Mouse (Mus musculus) intestine, postnatal 0 days (tissue): ENCODE measurements around the gene Cyth4. TPM values are rescaled to one million over a fixed set of nuclear protein-coding genes. Genes with fewer than 3 reads are reported as not detected.

ENCODE experiments used
- ATAC-seq: fragments of 200-750 bp; cut with Nextera tagmentation; 2 replicates; pipeline ENCODE4 v1.8.0; 2017; ENCODE audit warnings: mild to moderate bottlenecking, moderate TSS enrichment, moderate library complexity
- H3K27ac ChIP-seq: fragments of 300-500 bp; sonication (generic); 2 replicates; pipeline ENCODE4 v1.5.1; 2014; ENCODE audit warnings: mild to moderate bottlenecking, low read depth, low read length, moderate library complexity
- H3K27me3 ChIP-seq: fragments of 300-500 bp; sonication (generic); replicated peaks from 2 replicates; pipeline ENCODE4 v1.6.1; 2014; ENCODE audit warnings: low read length, mixed read lengths; ENCODE audit not compliant: control insufficient read depth, insufficient read depth
- H3K36me3 ChIP-seq: fragments of 300-500 bp; sonication (generic); 2 replicates; pipeline ENCODE4 v1.6.1; 2014; ENCODE audit warnings: mild to moderate bottlenecking, moderate library complexity; ENCODE audit not compliant: control insufficient read depth, insufficient read depth
- H3K4me1 ChIP-seq: fragments of 300-500 bp; sonication (generic); replicated peaks from 2 replicates; pipeline ENCODE4 v1.6.1; 2014; ENCODE audit warnings: antibody characterized with exemption, low read length, mixed read lengths; ENCODE audit not compliant: control insufficient read depth, insufficient read depth
- H3K4me2 ChIP-seq: fragments of 300-500 bp; sonication (generic); replicated peaks from 2 replicates; pipeline ENCODE4 v1.6.1; 2014; ENCODE audit warnings: low read depth, mild to moderate bottlenecking, moderate library complexity
- H3K4me3 ChIP-seq: fragments of 300-500 bp; sonication (generic); 2 replicates; pipeline ENCODE4 v1.5.1; 2014; ENCODE audit warnings: low read depth, low read length
- H3K9ac ChIP-seq: fragments of 300-500 bp; sonication (generic); 2 replicates; pipeline ENCODE4 v1.6.1; 2014; ENCODE audit warnings: mild to moderate bottlenecking, low read depth, low read length
- H3K9me3 ChIP-seq: fragments of 300-500 bp; sonication (generic); 2 replicates; pipeline ENCODE4 v1.6.1; 2016; ENCODE audit warnings: mixed run types; ENCODE audit not compliant: control insufficient read depth
- CTCF ChIP-seq: sonication (generic); IDR thresholded peaks from 2 replicates; pipeline ENCODE4 v1.5.1; 2016; ENCODE audit warnings: low read depth, mild to moderate bottlenecking, control low read depth, antibody characterized with exemption, moderate library complexity
- WGBS: fragments of 180-500 bp; shearing (Covaris S2); extraction: QIAGEN DNeasy Blood & Tissue Kit; methylation state at CpG from one replicate; pipeline ENCODE4 v1.1.7; 2014; 5-methylcytosine and 5-hydroxymethylcytosine counted together
- polyA plus RNA-seq: library from polyadenylated mRNA; unstranded; fragments of >200 nt; fragmentation: Nextera tagmentation; extraction: Ambion mirVana; gene quantifications from 2 replicates; pipeline ENCODE4 v1.2.1, GENCODE M21; 2015

Cyth4 gene
- polyA plus RNA-seq, 1 experiment from 2014 or later: 2.5 TPM

GRCm38 (mm10) chr15:78623426-78623825 lies 26.6 kb downstream of the Cyth4 start:
- WGBS: 9% methylated on average over 5 of the region's 5 CpGs
- Histone ChIP-seq H3K36me3 (no peaks in the 10 kb centered on the region), H3K4me1 (no peaks in the 10 kb centered on the region), H3K27ac (no peak overlapping the region), H3K4me3 (no peak overlapping the region), H3K9me3 (no peaks in the 10 kb centered on the region), H3K9ac (no peak overlapping the region), H3K27me3 (no peaks in the 10 kb centered on the region), H3K4me2 (no peak overlapping the region)
- ATAC-seq: no peak
- TF ChIP-seq CTCF: peak; percentile 95

GRCm38 (mm10) chr15:78624431-78624950 lies 27.6 kb downstream of the Cyth4 start:
- no peaks in the 10 kb centered on the region for H3K27me3 ChIP-seq
- H3K4me3 ChIP-seq: no peak overlapping the region
- ATAC-seq: peak; percentile 39
- no peaks in the 10 kb centered on the region for H3K4me1 ChIP-seq
- H3K9ac ChIP-seq: no peak overlapping the region
- H3K36me3 ChIP-seq: no peaks in the 10 kb centered on the region
- no peaks in the 10 kb centered on the region for H3K9me3 ChIP-seq
- WGBS: 47% methylated on average over 13 of the region's 13 CpGs
- no peak overlapping the region for H3K4me2 ChIP-seq
- TF ChIP-seq CTCF: no peak
- H3K27ac ChIP-seq: no peak overlapping the region

GRCm38 (mm10) chr15:78624961-78625360 lies 28.1 kb downstream of the Cyth4 start:
- H3K4me3 ChIP-seq: no peak overlapping the region
- H3K4me2 ChIP-seq: no peak overlapping the region
- WGBS: 63% methylated on average over 3 of the region's 3 CpGs
- no peak overlapping the region for H3K9ac ChIP-seq
- no peaks in the 10 kb centered on the region for H3K27me3 ChIP-seq
- no peak for ATAC-seq
- no peaks in the 10 kb centered on the region for H3K4me1 ChIP-seq
- H3K36me3 ChIP-seq: no peaks in the 10 kb centered on the region
- no peak overlapping the region for H3K27ac ChIP-seq
- no peaks in the 10 kb centered on the region for H3K9me3 ChIP-seq
- no peak for TF ChIP-seq CTCF

GRCm38 (mm10) chr15:78626285-78626684 lies 29.4 kb downstream of the Cyth4 start:
- no peaks in the 10 kb centered on the region for H3K36me3 ChIP-seq
- 87% methylated on average over 13 of the region's 13 CpGs for WGBS

GRCm38 (mm10) chr15:78632387-78632786 lies 35.5 kb downstream of the Cyth4 start:
- no peak overlapping the region for H3K4me3 ChIP-seq
- ATAC-seq: no peak
- no peak overlapping the region for H3K9ac ChIP-seq
- H3K4me2 ChIP-seq: no peak overlapping the region
- no peaks in the 10 kb centered on the region for H3K36me3 ChIP-seq
- no peaks in the 10 kb centered on the region for H3K9me3 ChIP-seq
- H3K27me3 ChIP-seq: no peaks in the 10 kb centered on the region
- TF ChIP-seq CTCF: no peak
- WGBS: 62% methylated on average over 2 of the region's 2 CpGs
- no peak overlapping the region for H3K27ac ChIP-seq
- no peaks in the 10 kb centered on the region for H3K4me1 ChIP-seq

More at GRCm38 (mm10) chr15:78626285-78626684, 29.4 kb downstream of the Cyth4 start:
- no peak overlapping the region for H3K4me2 ChIP-seq
- no peaks in the 10 kb centered on the region for H3K27me3 ChIP-seq
- H3K4me3 ChIP-seq: no peak overlapping the region
- no peaks in the 10 kb centered on the region for H3K9me3 ChIP-seq
- no peak overlapping the region for H3K9ac ChIP-seq
- no peak for TF ChIP-seq CTCF
- no peak for ATAC-seq
- no peak overlapping the region for H3K27ac ChIP-seq
- H3K4me1 ChIP-seq: no peaks in the 10 kb centered on the region

- 80% methylated on average over 5 of the region's 5 CpGs for WGBS
- TF ChIP-seq CTCF: no peak
Observed at GRCm38 (mm10) chr15:78633413-78633812, 36.6 kb downstream of the Cyth4 start.

More at GRCm38 (mm10) chr15:78633413-78633812, 36.6 kb downstream of the Cyth4 start:
- Histone ChIP-seq H3K4me3 (no peak overlapping the region), H3K4me2 (no peak overlapping the region), H3K36me3 (no peaks in the 10 kb centered on the region), H3K9ac (no peak overlapping the region), H3K4me1 (no peaks in the 10 kb centered on the region), H3K9me3 (no peaks in the 10 kb centered on the region), H3K27ac (no peak overlapping the region), H3K27me3 (no peaks in the 10 kb centered on the region)
- no peak for ATAC-seq
